Mouse (Mus musculus) forebrain, postnatal 0 days (tissue): ENCODE data around the gene Dcaf15. TPM values are rescaled to one million over a fixed set of nuclear protein-coding genes. Genes with fewer than 3 reads are reported as not detected.

Experiments
- ATAC-seq: fragments of 200-750 bp; cut with Nextera tagmentation; 2 replicates; pipeline ENCODE4 v1.8.0; 2017; ENCODE audit warnings: mild to moderate bottlenecking, moderate library complexity
- DNase-seq: peaks from one replicate; pipeline ENCODE4 v3.0.0-alpha.2; 2015
- H3K27ac ChIP-seq: fragments of 300-500 bp; sonication (generic); 2 replicates; pipeline ENCODE4 v1.5.1; 2014; ENCODE audit warnings: low read depth, mild to moderate bottlenecking, antibody characterized with exemption, low read length, moderate library complexity, mixed read lengths
- H3K27me3 ChIP-seq: fragments of 300-500 bp; sonication (generic); 2 replicates; pipeline ENCODE4 v1.6.1; 2014; ENCODE audit warnings: mild to moderate bottlenecking, low read length, mixed read lengths; ENCODE audit not compliant: insufficient read depth
- H3K36me3 ChIP-seq: fragments of 300-500 bp; sonication (generic); 2 replicates; pipeline ENCODE4 v1.6.1; 2014; ENCODE audit warnings: mild to moderate bottlenecking, moderate library complexity; ENCODE audit not compliant: insufficient read depth
- H3K4me1 ChIP-seq: fragments of 300-500 bp; sonication (generic); 2 replicates; pipeline ENCODE4 v1.6.1; 2014; ENCODE audit warnings: antibody characterized with exemption; ENCODE audit not compliant: insufficient read depth
- H3K4me2 ChIP-seq: fragments of 300-500 bp; sonication (generic); 2 replicates; pipeline ENCODE4 v1.6.1; 2014; ENCODE audit warnings: low read depth, mild to moderate bottlenecking, moderate library complexity
- H3K4me3 ChIP-seq: fragments of 300-500 bp; sonication (generic); 2 replicates; pipeline ENCODE4 v1.5.1; 2014; ENCODE audit warnings: low read depth, low read length, mixed read lengths
- H3K9ac ChIP-seq: fragments of 300-500 bp; sonication (generic); 2 replicates; pipeline ENCODE4 v1.6.1; 2014; ENCODE audit warnings: mild to moderate bottlenecking
- H3K9me3 ChIP-seq: fragments of 300-500 bp; sonication (generic); 2 replicates; pipeline ENCODE4 v1.6.1; 2016; ENCODE audit warnings: low read length
- CTCF ChIP-seq: sonication (generic); IDR thresholded peaks from 2 replicates; pipeline ENCODE4 v1.5.1; 2016; ENCODE audit warnings: antibody characterized with exemption, control low read depth, low read depth
- WGBS: fragments of 180-500 bp; shearing (Covaris S2); extraction: QIAGEN DNeasy Blood & Tissue Kit; methylation state at CpG from one replicate; pipeline ENCODE4 v1.1.7; 2014; 5-methylcytosine and 5-hydroxymethylcytosine counted together
- polyA plus RNA-seq: library from polyadenylated mRNA; unstranded; fragments of >200 nt; fragmentation: Nextera tagmentation; extraction: Ambion mirVana; gene quantifications from 2 replicates; pipeline ENCODE4 v1.2.1, GENCODE M21; 2015
- total RNA-seq: library from RNA; depleted of rRNA; stranded (reverse); fragments of >200 nt; gene quantifications from 2 replicates; pipeline ENCODE4 v1.2.3, GENCODE M21; 2014

Dcaf15 gene
- total and polyA plus RNA-seq, 2 experiments from 2014 or later: 16.3 to 63.2 TPM

DNA sequence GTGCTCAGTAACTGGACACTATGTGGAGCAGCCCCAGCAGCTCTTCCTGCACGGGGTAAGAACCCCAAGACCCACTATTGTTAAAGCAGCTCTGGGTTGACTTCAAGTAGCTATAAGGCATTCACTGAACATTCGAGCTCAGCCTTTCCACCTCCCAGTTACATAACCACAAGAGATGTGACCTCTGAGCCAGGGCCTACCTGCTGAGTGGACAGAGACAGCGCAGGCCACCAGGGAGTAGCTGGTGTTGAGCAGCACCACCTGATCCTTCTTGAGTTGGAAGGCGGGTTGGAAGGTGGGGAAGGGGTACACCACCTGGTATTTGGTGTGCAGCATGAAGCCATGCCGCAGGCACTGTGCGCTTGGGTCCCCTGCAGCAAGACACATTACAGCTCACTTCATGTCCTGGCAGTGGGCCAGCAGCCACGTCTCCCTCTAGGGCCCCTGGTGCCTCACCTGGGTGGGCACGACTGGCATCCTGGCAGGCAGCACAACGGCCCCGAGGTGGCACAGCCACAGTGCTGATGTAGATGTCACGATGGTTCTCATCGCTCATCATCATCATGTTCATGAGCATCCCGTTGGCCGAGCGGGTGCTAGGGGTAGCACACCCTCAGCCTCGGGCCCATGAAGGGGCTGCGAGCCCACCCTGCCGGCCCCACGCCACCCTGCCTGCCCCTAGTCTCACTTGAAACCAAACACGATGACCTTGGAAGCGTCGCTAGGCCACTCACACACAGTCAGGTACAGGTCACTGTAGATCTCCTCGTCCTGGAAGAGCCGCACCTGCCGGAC is 2.9 kb downstream of the Dcaf15 start:
- H3K4me3 ChIP-seq: no peak overlapping the region
- H3K4me1 ChIP-seq: peaks cover 9% of the 10 kb centered on the region; the same call in 1 of the 2 replicates
- ATAC-seq: no peak
- H3K9me3 ChIP-seq: no peaks in the 10 kb centered on the region
- no peak overlapping the region for H3K9ac ChIP-seq
- no peak overlapping the region for H3K27ac ChIP-seq
- peaks cover 37% of the 10 kb centered on the region for H3K36me3 ChIP-seq
- no peak overlapping the region for H3K4me2 ChIP-seq
- 90% methylated on average over 25 of the region's 25 CpGs for WGBS
- no peak for TF ChIP-seq CTCF
- no peak for DNase-seq
- no peaks in the 10 kb centered on the region for H3K27me3 ChIP-seq

DNA sequence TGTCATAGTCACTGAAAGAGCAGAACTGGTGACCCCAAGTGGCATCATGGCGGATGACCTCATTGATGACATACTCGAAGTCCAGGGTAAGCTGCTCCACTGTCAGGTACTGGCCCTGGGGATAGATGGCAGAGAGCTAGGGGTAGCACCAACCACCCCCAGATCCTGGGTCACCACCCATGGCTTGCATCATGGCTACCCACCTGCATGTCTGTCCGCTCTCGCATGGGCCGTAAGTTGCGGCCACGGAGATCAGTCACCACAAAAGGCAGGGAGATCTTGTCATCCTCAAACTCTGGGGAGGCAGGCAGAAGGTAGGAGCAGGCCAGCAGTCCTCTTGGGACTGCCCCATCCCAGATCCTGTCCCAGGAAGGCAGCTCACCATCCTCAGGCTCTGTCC is 6.2 kb downstream of the Dcaf15 start:
- ATAC-seq (no peak), DNase-seq (no peak)
- Histone ChIP-seq H3K27ac (no peak overlapping the region), H3K9me3 (no peaks in the 10 kb centered on the region), H3K4me2 (no peak overlapping the region), H3K9ac (no peak overlapping the region), H3K27me3 (no peaks in the 10 kb centered on the region), H3K4me1 (peaks cover 4% of the 10 kb centered on the region; the same call in 1 of the 2 replicates), H3K4me3 (no peak overlapping the region), H3K36me3 (peaks cover 66% of the 10 kb centered on the region)
- TF ChIP-seq CTCF: no peak
- WGBS: 93% methylated on average over 7 of the region's 7 CpGs

DNA sequence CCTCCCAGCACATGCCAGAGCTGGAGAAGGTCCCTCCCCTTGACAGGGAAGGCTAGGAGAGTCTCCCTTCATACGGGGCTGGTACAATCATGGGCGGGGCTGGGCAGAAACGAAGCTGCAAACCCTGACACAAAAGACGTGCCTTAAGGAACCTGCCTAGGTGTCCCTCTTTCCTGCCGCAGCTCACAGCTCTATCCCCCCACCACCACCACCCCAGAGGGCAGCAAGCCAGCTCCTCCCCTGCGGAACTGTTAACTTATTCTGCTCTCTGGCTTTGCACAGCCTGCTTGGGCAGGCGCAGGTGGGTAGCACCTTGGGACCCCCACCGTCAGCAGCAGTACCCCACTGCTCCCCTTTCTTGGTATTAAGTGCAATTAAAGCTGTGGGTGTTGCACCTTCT is 8.5 kb downstream of the Dcaf15 start:
- H3K4me2 ChIP-seq: no peak overlapping the region
- peaks cover 75% of the 10 kb centered on the region for H3K36me3 ChIP-seq
- ATAC-seq: no peak; the same call in 1 of the 2 replicates

DNA sequence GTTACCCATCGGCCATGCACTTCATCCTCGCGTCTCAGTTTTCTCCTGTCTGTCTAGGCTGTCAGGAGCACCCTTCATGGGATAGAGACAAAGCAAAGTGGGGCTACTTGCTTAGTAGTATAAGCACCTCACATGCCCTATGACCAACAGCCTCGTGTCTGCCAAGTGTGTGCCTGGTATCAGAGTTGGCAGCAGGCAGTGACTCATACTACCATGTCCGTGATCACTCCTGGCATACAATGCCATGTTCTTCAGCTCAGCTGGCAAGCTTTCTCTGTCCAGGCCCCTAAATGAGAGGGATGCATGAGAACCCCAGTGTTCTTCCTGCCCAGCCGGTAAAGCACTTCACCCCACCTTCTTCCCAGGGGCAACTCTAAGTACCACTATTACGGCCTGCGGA is 14.0 kb downstream of the Dcaf15 start:
- no peak overlapping the region for H3K4me3 ChIP-seq

More for the DNA sequence above, 8.5 kb downstream of the Dcaf15 start:
- H3K4me3 ChIP-seq: no peak overlapping the region
- no peaks in the 10 kb centered on the region for H3K9me3 ChIP-seq
- no peaks in the 10 kb centered on the region for H3K4me1 ChIP-seq
- DNase-seq: no peak
- H3K9ac ChIP-seq: no peak overlapping the region
- no peaks in the 10 kb centered on the region for H3K27me3 ChIP-seq
- no peak overlapping the region for H3K27ac ChIP-seq
- 64% methylated on average over 8 of the region's 8 CpGs for WGBS
- no peak for TF ChIP-seq CTCF

DNA sequence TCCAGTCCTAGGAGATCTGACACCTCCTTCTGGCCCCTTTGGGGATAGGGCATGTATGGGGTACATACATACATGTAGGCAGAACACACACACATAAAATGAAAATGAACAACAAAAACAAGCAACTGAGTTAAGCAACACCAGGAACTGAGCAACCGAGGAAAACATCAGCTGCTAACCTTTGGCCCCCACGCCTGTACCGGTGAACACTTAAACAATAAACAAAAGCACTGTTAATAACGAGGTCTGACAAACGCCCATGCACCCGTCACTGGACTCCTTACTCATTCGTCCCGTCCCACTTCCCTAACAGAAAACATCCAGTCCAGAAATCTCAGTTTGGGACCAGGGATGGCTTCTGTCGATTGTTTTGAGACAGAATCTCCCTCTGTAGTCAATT is 15.3 kb downstream of the Dcaf15 start:
- Histone ChIP-seq H3K27ac (no peak overlapping the region), H3K36me3 (peaks cover 86% of the 10 kb centered on the region), H3K9ac (no peak overlapping the region), H3K4me2 (no peak overlapping the region), H3K9me3 (no peaks in the 10 kb centered on the region), H3K4me3 (no peak overlapping the region), H3K27me3 (no peaks in the 10 kb centered on the region), H3K4me1 (no peaks in the 10 kb centered on the region)
- ATAC-seq: no peak
- 64% methylated on average over 9 of the region's 9 CpGs for WGBS
- no peak for DNase-seq
- no peak for TF ChIP-seq CTCF

More for the DNA sequence above, 14.0 kb downstream of the Dcaf15 start:
- WGBS: 87% methylated on average over 8 of the region's 8 CpGs
- no peaks in the 10 kb centered on the region for H3K9me3 ChIP-seq
- H3K36me3 ChIP-seq: peaks cover 88% of the 10 kb centered on the region
- no peak overlapping the region for H3K9ac ChIP-seq
- DNase-seq (no peak), ATAC-seq (no peak)
- H3K27ac ChIP-seq: no peak overlapping the region
- no peak overlapping the region for H3K4me2 ChIP-seq
- no peaks in the 10 kb centered on the region for H3K27me3 ChIP-seq
- no peaks in the 10 kb centered on the region for H3K4me1 ChIP-seq
- no peak for TF ChIP-seq CTCF

DNA sequence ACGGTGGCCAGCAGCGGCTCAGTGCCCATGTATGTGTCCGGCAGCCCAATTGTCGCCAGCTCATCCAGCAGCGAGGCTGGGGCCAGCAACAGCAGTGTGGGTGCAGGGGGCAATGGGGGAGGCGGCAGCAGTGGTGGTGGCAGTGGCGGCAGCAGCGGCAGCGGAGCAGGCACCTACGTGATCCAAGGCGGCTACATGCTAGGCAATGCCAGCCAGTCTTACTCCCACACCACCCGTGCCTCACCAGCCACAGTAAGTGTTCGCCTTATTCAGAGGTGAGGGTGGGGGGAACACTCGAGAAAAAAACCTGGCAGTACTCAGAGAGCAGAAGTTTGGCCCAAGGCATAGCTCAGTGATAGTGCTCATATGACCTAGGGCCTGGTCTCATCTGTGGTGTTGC is 16.7 kb downstream of the Dcaf15 start:
- H3K9me3 ChIP-seq: no peaks in the 10 kb centered on the region
- WGBS: 93% methylated on average over 14 of the region's 14 CpGs
- TF ChIP-seq CTCF: no peak

DNA sequence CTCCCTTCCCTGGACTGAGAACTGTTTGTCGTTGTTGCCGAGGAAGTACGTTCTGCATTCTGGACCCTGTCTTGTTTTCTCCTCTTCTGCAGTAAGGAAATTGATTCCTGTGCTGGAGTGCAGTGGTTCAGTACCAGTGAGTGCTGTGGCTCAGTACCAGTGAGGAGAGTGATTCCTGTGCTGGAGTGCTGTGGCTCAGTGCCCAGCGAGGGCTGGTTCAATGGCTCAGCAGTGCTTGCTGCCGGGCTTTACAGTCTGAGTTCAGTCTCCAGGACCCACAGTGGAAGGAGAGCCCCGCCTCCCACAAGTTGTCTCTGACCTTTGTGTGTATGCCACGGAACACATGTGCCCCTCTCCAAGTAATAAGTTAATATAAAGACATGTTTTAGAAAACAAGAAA is 17.4 kb downstream of the Dcaf15 start:
- H3K36me3 ChIP-seq: peaks cover 78% of the 10 kb centered on the region
- H3K4me1 ChIP-seq: no peaks in the 10 kb centered on the region
- TF ChIP-seq CTCF: no peak
- no peak for ATAC-seq
- no peak for DNase-seq
- H3K27ac ChIP-seq: no peak overlapping the region
- H3K9me3 ChIP-seq: no peaks in the 10 kb centered on the region
- no peak overlapping the region for H3K9ac ChIP-seq
- 85% methylated on average over 7 of the region's 7 CpGs for WGBS
- H3K4me3 ChIP-seq: no peak overlapping the region
- no peak overlapping the region for H3K4me2 ChIP-seq
- no peaks in the 10 kb centered on the region for H3K27me3 ChIP-seq

More for the DNA sequence above, 16.7 kb downstream of the Dcaf15 start:
- Histone ChIP-seq H3K27me3 (no peaks in the 10 kb centered on the region), H3K4me3 (no peak overlapping the region), H3K4me2 (no peak overlapping the region), H3K36me3 (peaks cover 78% of the 10 kb centered on the region), H3K4me1 (no peaks in the 10 kb centered on the region), H3K9ac (no peak overlapping the region), H3K27ac (no peak overlapping the region)
- ATAC-seq (no peak), DNase-seq (no peak)
